Mouse (Mus musculus): ENCODE data around the gene Hmgn3.

- TF ChIP-seq ZMIZ1 (IDR thresholded peaks at IDR 0.05; ENCODE audit: low read depth, low read length) (no peak), MAFK (IDR thresholded peaks at IDR 0.05; ENCODE audit: borderline replicate concordance, low read depth, low read length) (no peak), MYC (IDR thresholded peaks at IDR 0.05; ENCODE audit: low read depth, low read length) (no peak), ETS1 (IDR thresholded peaks at IDR 0.05; ENCODE audit: low read depth, low read length) (no peak), MAZ (IDR thresholded peaks at IDR 0.05; ENCODE audit: low read depth, low read length) (no peak), POLR2A (IDR thresholded peaks at IDR 0.05; ENCODE audit: control insufficient read depth in 1 of 2, insufficient read depth in 1 of 2, low read depth in 1 of 2, low read length in 2 of 2, poor library complexity in 1 of 2) (no peak), CTCF (IDR thresholded peaks at IDR 0.05 in 2 of 3, conservative IDR thresholded peaks at IDR 0.05 in 1 of 3; ENCODE audit: control insufficient read depth in 1 of 3, insufficient read depth in 1 of 3, low read depth in 2 of 3, low read length in 3 of 3, poor library complexity in 1 of 3, severe bottlenecking in 1 of 3) (no peak), E2F4 (IDR thresholded peaks at IDR 0.05; ENCODE audit: borderline replicate concordance, low read depth, low read length) (no peak), RAD21 (IDR thresholded peaks at IDR 0.05; ENCODE audit: low read depth, low read length) (no peak), ELF1 (IDR thresholded peaks at IDR 0.05; ENCODE audit: low read depth, low read length) (no peak), KAT2A (conservative IDR thresholded peaks at IDR 0.05; ENCODE audit: low read depth, low read length) (no peak), TCF12 (IDR thresholded peaks at IDR 0.05; ENCODE audit: low read depth, low read length) (no peak), MXI1 (IDR thresholded peaks at IDR 0.05; ENCODE audit: low read depth, low read length) (no peak)
Observed at GRCm38 (mm10) chr9:83110406-83111116, 35.9 kb downstream of the Hmgn3 start.

Measured in MEL (cell line).